Mouse (Mus musculus): ENCODE results near the gene Cdh23. TPM values are rescaled to one million over a fixed set of nuclear protein-coding genes. Genes with fewer than 3 reads are reported as not detected.
A peak's percentile ranks its signal among the peaks of the same experiment; 100 is the strongest.

Gene Cdh23
- total RNA-seq, 1 experiment from 2014 or later = 0.84 TPM

- no peak for ATAC-seq (replicated peaks in 1 of 2; ENCODE audit: insufficient read depth in 1 of 2, low FRiP score in 2 of 2, low TSS enrichment in 1 of 2, low read depth in 1 of 2, poor library complexity in 2 of 2, severe bottlenecking in 2 of 2)
Observed at GRCm38 (mm10) chr10:60463953-60464647, 232.2 kb downstream of the Cdh23 start.

- ATAC-seq (replicated peaks in 1 of 2; ENCODE audit: insufficient read depth in 1 of 2, low FRiP score in 2 of 2, low TSS enrichment in 1 of 2, low read depth in 1 of 2, poor library complexity in 2 of 2, severe bottlenecking in 2 of 2) = no peak
Observed at GRCm38 (mm10) chr10:60456662-60457397, 239.5 kb downstream of the Cdh23 start.

- no peak for ATAC-seq (replicated peaks in 1 of 2; ENCODE audit: insufficient read depth in 1 of 2, low FRiP score in 2 of 2, low TSS enrichment in 1 of 2, low read depth in 1 of 2, poor library complexity in 2 of 2, severe bottlenecking in 2 of 2)
Observed at GRCm38 (mm10) chr10:60455193-60455592, 241.1 kb downstream of the Cdh23 start.

GRCm38 (mm10) chr10:60447186-60447585 is 249.1 kb downstream of the Cdh23 start:
- ATAC-seq (replicated peaks in 1 of 2; ENCODE audit: insufficient read depth in 1 of 2, low FRiP score in 2 of 2, low TSS enrichment in 1 of 2, low read depth in 1 of 2, poor library complexity in 2 of 2, severe bottlenecking in 2 of 2) = no peak

- ATAC-seq (replicated peaks in 1 of 2; ENCODE audit: insufficient read depth in 1 of 2, low FRiP score in 2 of 2, low TSS enrichment in 1 of 2, low read depth in 1 of 2, poor library complexity in 2 of 2, severe bottlenecking in 2 of 2) = peak in 1 of 2 experiments; percentile 31; a peak in 1 of 4 replicates
Observed at GRCm38 (mm10) chr10:60445031-60445593, 251.2 kb downstream of the Cdh23 start.

GRCm38 (mm10) chr10:60443078-60443477 is 253.2 kb downstream of the Cdh23 start:
- no peak for ATAC-seq (replicated peaks in 1 of 2; ENCODE audit: insufficient read depth in 1 of 2, low FRiP score in 2 of 2, low TSS enrichment in 1 of 2, low read depth in 1 of 2, poor library complexity in 2 of 2, severe bottlenecking in 2 of 2)

- no peak for ATAC-seq (replicated peaks in 1 of 2; ENCODE audit: insufficient read depth in 1 of 2, low FRiP score in 2 of 2, low TSS enrichment in 1 of 2, low read depth in 1 of 2, poor library complexity in 2 of 2, severe bottlenecking in 2 of 2)
Observed at GRCm38 (mm10) chr10:60442321-60442720, 254.0 kb downstream of the Cdh23 start.

GRCm38 (mm10) chr10:60432679-60433078 is 263.6 kb downstream of the Cdh23 start:
- no peak for ATAC-seq (replicated peaks in 1 of 2; ENCODE audit: insufficient read depth in 1 of 2, low FRiP score in 2 of 2, low TSS enrichment in 1 of 2, low read depth in 1 of 2, poor library complexity in 2 of 2, severe bottlenecking in 2 of 2)

GRCm38 (mm10) chr10:60430591-60430990 is 265.7 kb downstream of the Cdh23 start:
- ATAC-seq (replicated peaks in 1 of 2; ENCODE audit: insufficient read depth in 1 of 2, low FRiP score in 2 of 2, low TSS enrichment in 1 of 2, low read depth in 1 of 2, poor library complexity in 2 of 2, severe bottlenecking in 2 of 2) = no peak

GRCm38 (mm10) chr10:60430001-60430400 is 266.3 kb downstream of the Cdh23 start:
- ATAC-seq (replicated peaks in 1 of 2; ENCODE audit: insufficient read depth in 1 of 2, low FRiP score in 2 of 2, low TSS enrichment in 1 of 2, low read depth in 1 of 2, poor library complexity in 2 of 2, severe bottlenecking in 2 of 2) = no peak

GRCm38 (mm10) chr10:60422756-60423155 is 273.5 kb downstream of the Cdh23 start:
- no peak for ATAC-seq (replicated peaks in 1 of 2; ENCODE audit: insufficient read depth in 1 of 2, low FRiP score in 2 of 2, low TSS enrichment in 1 of 2, low read depth in 1 of 2, poor library complexity in 2 of 2, severe bottlenecking in 2 of 2)

- ATAC-seq (replicated peaks in 1 of 2; ENCODE audit: insufficient read depth in 1 of 2, low FRiP score in 2 of 2, low TSS enrichment in 1 of 2, low read depth in 1 of 2, poor library complexity in 2 of 2, severe bottlenecking in 2 of 2) = no peak
Observed at GRCm38 (mm10) chr10:60419624-60420023, 276.7 kb downstream of the Cdh23 start.

- ATAC-seq (replicated peaks in 1 of 2; ENCODE audit: insufficient read depth in 1 of 2, low FRiP score in 2 of 2, low TSS enrichment in 1 of 2, low read depth in 1 of 2, poor library complexity in 2 of 2, severe bottlenecking in 2 of 2) = peak in 1 of 2 experiments; percentile 20; a peak in 1 of 4 replicates
Observed at GRCm38 (mm10) chr10:60418137-60418536, 278.2 kb downstream of the Cdh23 start.

GRCm38 (mm10) chr10:60417041-60417440 is 279.2 kb downstream of the Cdh23 start:
- no peak for ATAC-seq (replicated peaks in 1 of 2; ENCODE audit: insufficient read depth in 1 of 2, low FRiP score in 2 of 2, low TSS enrichment in 1 of 2, low read depth in 1 of 2, poor library complexity in 2 of 2, severe bottlenecking in 2 of 2)

GRCm38 (mm10) chr10:60413756-60414155 is 282.5 kb downstream of the Cdh23 start:
- ATAC-seq (replicated peaks in 1 of 2; ENCODE audit: insufficient read depth in 1 of 2, low FRiP score in 2 of 2, low TSS enrichment in 1 of 2, low read depth in 1 of 2, poor library complexity in 2 of 2, severe bottlenecking in 2 of 2) = no peak

GRCm38 (mm10) chr10:60411794-60412193 is 284.5 kb downstream of the Cdh23 start:
- ATAC-seq (replicated peaks in 1 of 2; ENCODE audit: insufficient read depth in 1 of 2, low FRiP score in 2 of 2, low TSS enrichment in 1 of 2, low read depth in 1 of 2, poor library complexity in 2 of 2, severe bottlenecking in 2 of 2) = no peak

- ATAC-seq (replicated peaks in 1 of 2; ENCODE audit: insufficient read depth in 1 of 2, low FRiP score in 2 of 2, low TSS enrichment in 1 of 2, low read depth in 1 of 2, poor library complexity in 2 of 2, severe bottlenecking in 2 of 2) = peak; percentile 68 to 69; a peak in 2 of 4 replicates
Observed at GRCm38 (mm10) chr10:60407831-60408230, 288.5 kb downstream of the Cdh23 start.

- no peak for ATAC-seq (replicated peaks in 1 of 2; ENCODE audit: insufficient read depth in 1 of 2, low FRiP score in 2 of 2, low TSS enrichment in 1 of 2, low read depth in 1 of 2, poor library complexity in 2 of 2, severe bottlenecking in 2 of 2)
Observed at GRCm38 (mm10) chr10:60405460-60406177, 290.7 kb downstream of the Cdh23 start.

Data from hematopoietic stem cell, adult 5-6 weeks (primary cell).